Mouse (Mus musculus) testis, adult 2 months (tissue): Measurements from ENCODE around the gene Myo1h.

Experiments
- CTCF ChIP-seq: fragments of 200-500 bp; IDR thresholded peaks from 2 replicates; pipeline ENCODE4 v1.5.1; 2012; ENCODE audit warnings: low read depth, mild to moderate bottlenecking, inconsistent platforms, low read length, moderate library complexity; ENCODE audit not compliant: control insufficient read depth, insufficient read depth, insufficient replicate concordance
- POLR2A ChIP-seq: fragments of 200-500 bp; IDR thresholded peaks from 2 replicates; pipeline ENCODE4 v1.6.1; 2012; ENCODE audit warnings: low read depth, mild to moderate bottlenecking, inconsistent platforms, low read length, moderate library complexity; ENCODE audit not compliant: control insufficient read depth

DNA sequence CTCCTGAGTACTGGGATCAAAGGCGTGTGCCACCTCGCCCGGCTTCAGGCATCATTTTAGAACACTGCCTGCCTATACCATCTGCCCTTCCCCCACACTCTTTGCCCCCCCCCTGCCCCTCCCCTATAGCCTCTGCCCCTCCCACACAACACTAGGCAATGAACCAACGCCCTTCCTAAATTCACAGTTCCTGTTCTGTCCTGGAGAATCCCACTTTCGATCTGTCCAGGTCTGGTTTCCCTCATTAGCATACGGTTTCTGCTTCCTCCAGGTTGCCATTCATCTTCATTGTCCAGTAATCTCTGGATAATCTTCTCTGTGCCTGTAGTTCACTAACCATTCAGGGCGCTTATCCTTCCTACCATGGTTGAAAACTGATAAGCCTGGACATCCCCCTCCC lies 54.6 kb downstream of the Myo1h start:
- TF ChIP-seq CTCF (no peak), POLR2A (no peak)
